In the genomic region with DNA sequence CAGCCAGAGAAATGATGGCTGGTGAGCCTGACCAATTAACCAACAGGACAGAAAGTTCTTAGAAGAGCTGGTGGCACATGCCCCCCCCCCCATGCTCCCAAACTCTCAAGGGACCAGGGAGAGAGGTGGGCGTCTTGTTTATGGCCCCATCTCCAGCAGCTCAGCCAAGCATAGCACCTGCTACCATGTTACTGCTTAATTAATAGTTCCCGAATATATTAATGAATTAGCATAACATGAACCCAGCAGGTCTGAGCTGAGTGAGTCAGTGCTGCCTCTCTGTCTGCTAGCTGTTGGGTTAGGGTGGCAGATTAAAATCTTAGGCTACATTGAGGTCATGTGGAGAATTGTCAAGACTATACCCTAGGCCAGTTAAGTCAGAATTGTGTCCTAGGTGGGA, we compare ENCODE assay signal across 23 mouse cellular contexts.
A peak's percentile ranks its signal among the peaks of the same experiment; 100 is the strongest.
DNase-seq lines count a peak whose midpoint lies in the region; ATAC-seq and TF ChIP-seq lines count a peak whose summit lies in the region.
"Had no signal": no experiment of that assay in that cellular context is flagged by ENCODE, and none has a peak within 500 bp of the region (broad histone marks: within the 10 kb centered on the region; RNA-seq: fewer than 3 reads in every experiment).

No protein-coding gene starts in this region.

- no peak overlapping the region for H3K4me3 ChIP-seq in forebrain, embryonic 12.5 days (replicated peaks)
- no peak overlapping the region for H3K4me3 ChIP-seq in forebrain, postnatal 0 days (ENCODE audit: low read depth, low read length)
- H3K4me3 ChIP-seq in hindbrain, embryonic 12.5 days = no peak overlapping the region
- no peak overlapping the region for H3K4me3 ChIP-seq in hindbrain, embryonic 10.5 days
- H3K4me3 ChIP-seq in midbrain, embryonic 13.5 days (replicated peaks) = no peak overlapping the region
- H3K4me3 ChIP-seq in midbrain, embryonic 16.5 days (ENCODE audit: low read depth, low read length) = no peak overlapping the region
- H3K4me3 ChIP-seq in lung, postnatal 0 days (ENCODE audit: low read depth, low read length) = no peak overlapping the region
- H3K4me3 ChIP-seq: embryonic facial prominence, embryonic 15.5 days; erythroblast, embryonic 14.5 days; gastrocnemius, adult 2 months; heart, embryonic 12.5 days had no signal

- no peaks in the 10 kb centered on the region for H3K36me3 ChIP-seq in forebrain, embryonic 12.5 days (replicated peaks)
- no peaks in the 10 kb centered on the region for H3K36me3 ChIP-seq in forebrain, postnatal 0 days (ENCODE audit: insufficient read depth)
- H3K36me3 ChIP-seq in hindbrain, embryonic 12.5 days = no peaks in the 10 kb centered on the region
- H3K36me3 ChIP-seq in hindbrain, embryonic 10.5 days = no peaks in the 10 kb centered on the region
- H3K36me3 ChIP-seq in midbrain, embryonic 13.5 days = no peaks in the 10 kb centered on the region
- no peaks in the 10 kb centered on the region for H3K36me3 ChIP-seq in midbrain, embryonic 16.5 days (ENCODE audit: control insufficient read depth, insufficient read depth, low read length)
- H3K36me3 ChIP-seq in lung, postnatal 0 days (ENCODE audit: insufficient read depth, low read length) = no peaks in the 10 kb centered on the region
- H3K36me3 ChIP-seq: embryonic facial prominence, embryonic 15.5 days; G1E; heart, embryonic 12.5 days had no signal

- H3K9me3 ChIP-seq in forebrain, embryonic 12.5 days = peaks cover 6% of the 10 kb centered on the region; the same call in 1 of the 2 replicates
- H3K9me3 ChIP-seq in forebrain, postnatal 0 days (ENCODE audit: low read length) = 0 out of 2 replicates have a peak, but pooled peaks cover 3% of the 10 kb centered on the region
- peaks cover 6% of the 10 kb centered on the region; the same call in 1 of the 2 replicates for H3K9me3 ChIP-seq in hindbrain, embryonic 12.5 days (replicated peaks)
- peaks cover 6% of the 10 kb centered on the region; the same call in 1 of the 2 replicates for H3K9me3 ChIP-seq in hindbrain, embryonic 10.5 days
- H3K9me3 ChIP-seq in midbrain, embryonic 13.5 days = 0 out of 2 replicates have a peak, but pooled peaks cover 6% of the 10 kb centered on the region
- H3K9me3 ChIP-seq in midbrain, embryonic 16.5 days (replicated peaks; ENCODE audit: control insufficient read depth, low read length, poor library complexity, severe bottlenecking) = 0 out of 2 replicates have a peak, but pooled peaks cover 2% of the 10 kb centered on the region
- no peaks in the 10 kb centered on the region for H3K9me3 ChIP-seq in lung, postnatal 0 days (ENCODE audit: low read length)
- H3K9me3 ChIP-seq: embryonic facial prominence, embryonic 15.5 days had no signal

- TF ChIP-seq CTCF in forebrain, postnatal 0 days (IDR thresholded peaks at IDR 0.05; ENCODE audit: low read depth) = no peak
- TF ChIP-seq CTCF in brain, embryonic 14.5 days (IDR thresholded peaks at IDR 0.05; ENCODE audit: borderline replicate concordance, extremely low read depth, insufficient read depth, insufficient read length) = no peak
- TF ChIP-seq CTCF in lung, postnatal 0 days (IDR thresholded peaks at IDR 0.05) = no peak

- TF ChIP-seq EP300 in lung, postnatal 0 days (IDR thresholded peaks at IDR 0.05) = no peak

- no peak overlapping the region for H3K4me2 ChIP-seq in forebrain, embryonic 12.5 days
- no peak overlapping the region for H3K4me2 ChIP-seq in forebrain, postnatal 0 days (ENCODE audit: low read depth)
- no peak overlapping the region for H3K4me2 ChIP-seq in hindbrain, embryonic 12.5 days (replicated peaks)
- H3K4me2 ChIP-seq in midbrain, embryonic 13.5 days (replicated peaks) = no peak overlapping the region
- no peak overlapping the region for H3K4me2 ChIP-seq in midbrain, embryonic 16.5 days (ENCODE audit: low read length)
- H3K4me2 ChIP-seq in lung, postnatal 0 days (replicated peaks; ENCODE audit: low read depth, low read length) = no peak overlapping the region
- H3K4me2 ChIP-seq: embryonic facial prominence, embryonic 15.5 days; heart, embryonic 12.5 days; hindbrain, embryonic 14.5 days had no signal

- no peak overlapping the region for H3K27ac ChIP-seq in forebrain, embryonic 12.5 days
- no peak overlapping the region for H3K27ac ChIP-seq in forebrain, postnatal 0 days (ENCODE audit: low read depth, low read length)
- no peak overlapping the region for H3K27ac ChIP-seq in hindbrain, embryonic 12.5 days
- H3K27ac ChIP-seq in hindbrain, embryonic 10.5 days = no peak overlapping the region
- no peak overlapping the region for H3K27ac ChIP-seq in midbrain, embryonic 13.5 days
- no peak overlapping the region for H3K27ac ChIP-seq in midbrain, embryonic 16.5 days (ENCODE audit: low read length)
- H3K27ac ChIP-seq in lung, postnatal 0 days (ENCODE audit: low read length) = no peak overlapping the region
- H3K27ac ChIP-seq: embryonic facial prominence, embryonic 15.5 days; hindbrain, embryonic 14.5 days had no signal

- H3K27me3 ChIP-seq in forebrain, embryonic 12.5 days = no peaks in the 10 kb centered on the region
- no peaks in the 10 kb centered on the region for H3K27me3 ChIP-seq in forebrain, postnatal 0 days (ENCODE audit: insufficient read depth, low read length)
- H3K27me3 ChIP-seq in hindbrain, embryonic 12.5 days = no peaks in the 10 kb centered on the region; the same call in 1 of the 2 replicates
- no peaks in the 10 kb centered on the region for H3K27me3 ChIP-seq in hindbrain, embryonic 10.5 days (ENCODE audit: insufficient read depth, poor library complexity, severe bottlenecking)
- H3K27me3 ChIP-seq in midbrain, embryonic 13.5 days = no peaks in the 10 kb centered on the region
- no peaks in the 10 kb centered on the region for H3K27me3 ChIP-seq in midbrain, embryonic 16.5 days (ENCODE audit: control insufficient read depth, insufficient read depth, low read depth, low read length)
- H3K27me3 ChIP-seq in lung, postnatal 0 days (replicated peaks; ENCODE audit: insufficient read depth, low read length) = no peaks in the 10 kb centered on the region

- no peak overlapping the region for H3K9ac ChIP-seq in forebrain, embryonic 12.5 days
- no peak overlapping the region for H3K9ac ChIP-seq in forebrain, postnatal 0 days
- H3K9ac ChIP-seq in hindbrain, embryonic 12.5 days = no peak overlapping the region
- no peak overlapping the region for H3K9ac ChIP-seq in midbrain, embryonic 13.5 days (replicated peaks)
- H3K9ac ChIP-seq in midbrain, embryonic 16.5 days (ENCODE audit: low read depth, low read length) = no peak overlapping the region
- H3K9ac ChIP-seq in lung, postnatal 0 days (replicated peaks; ENCODE audit: low read depth) = no peak overlapping the region
- H3K9ac ChIP-seq: embryonic facial prominence, embryonic 15.5 days; heart, embryonic 12.5 days; hindbrain, embryonic 14.5 days had no signal

- DNase-seq in forebrain, postnatal 0 days = no peak
- DNase-seq in hindbrain, embryonic 10.5 days (ENCODE audit: low spot score) = no peak
- DNase-seq in brain, embryonic 14.5 days (ENCODE audit: low read depth) = peak; percentile 60
- no peak for DNase-seq in lung, postnatal 0 days (ENCODE audit: low spot score)
- DNase-seq: adrenal gland, adult 8-10 months; adrenal gland, postnatal 36 days; B cell, adult 2 months; cerebellum, adult 11 months; cerebellum, adult 8-10 months; cerebellum, postnatal 14 days; gastrocnemius, adult 2 months; gastrocnemius, postnatal 25 days; heart, postnatal 36 days had no signal

- TF ChIP-seq POLR2A in brain, embryonic 14.5 days (IDR thresholded peaks at IDR 0.05; ENCODE audit: borderline replicate concordance, extremely low read depth, insufficient read depth, insufficient read length, poor library complexity, severe bottlenecking) = no peak

- 75% methylated on average over 2 of the region's 2 CpGs for WGBS in forebrain, embryonic 12.5 days
- WGBS in forebrain, postnatal 0 days = 22% methylated on average over 2 of the region's 2 CpGs
- 54% methylated on average over 2 of the region's 2 CpGs for WGBS in hindbrain, embryonic 12.5 days
- WGBS in hindbrain, embryonic 10.5 days = 82% methylated on average over 2 of the region's 2 CpGs
- 48% methylated on average over 2 of the region's 2 CpGs for WGBS in midbrain, embryonic 13.5 days
- 28% methylated on average over 2 of the region's 2 CpGs for WGBS in midbrain, embryonic 16.5 days
- 82% methylated on average over 2 of the region's 2 CpGs for WGBS in lung, postnatal 0 days

- peaks cover 7% of the 10 kb centered on the region for H3K4me1 ChIP-seq in forebrain, embryonic 12.5 days
- no peaks in the 10 kb centered on the region for H3K4me1 ChIP-seq in forebrain, postnatal 0 days (ENCODE audit: insufficient read depth)
- H3K4me1 ChIP-seq in hindbrain, embryonic 12.5 days = peaks cover 6% of the 10 kb centered on the region
- peaks cover 32% of the 10 kb centered on the region for H3K4me1 ChIP-seq in hindbrain, embryonic 10.5 days (replicated peaks)
- H3K4me1 ChIP-seq in midbrain, embryonic 13.5 days (replicated peaks) = peaks cover 15% of the 10 kb centered on the region
- peaks cover 4% of the 10 kb centered on the region; the same call in 1 of the 2 replicates for H3K4me1 ChIP-seq in midbrain, embryonic 16.5 days (ENCODE audit: control insufficient read depth, insufficient read depth, low read length)
- H3K4me1 ChIP-seq in lung, postnatal 0 days (ENCODE audit: insufficient read depth, low read depth, low read length) = no peaks in the 10 kb centered on the region

- 0 out of 2 replicates have a peak, but pooled peaks have one; percentile 46 for ATAC-seq in forebrain, embryonic 12.5 days (ENCODE audit: low FRiP score)
- ATAC-seq in forebrain, postnatal 0 days = no peak
- ATAC-seq in hindbrain, embryonic 12.5 days (ENCODE audit: low FRiP score) = peak; percentile 75; the same call in 1 of the 2 replicates
- peak; percentile 72; the same call in 1 of the 2 replicates for ATAC-seq in midbrain, embryonic 13.5 days
- ATAC-seq in midbrain, embryonic 16.5 days = no peak
- no peak for ATAC-seq in lung, postnatal 0 days
- ATAC-seq: CD4-positive, CD25-positive, alpha-beta regulatory T cell, adult 4 months had no signal

Comparison
In these comparisons a context has a peak if more than half of its experiments do, and no peak if none do; other contexts are left out.
1. ATAC-seq: peak in forebrain, embryonic 12.5 days (single experiment), hindbrain, embryonic 12.5 days (single experiment) and midbrain, embryonic 13.5 days (single experiment); none in forebrain, postnatal 0 days (single experiment), midbrain, embryonic 16.5 days (single experiment) and lung, postnatal 0 days (single experiment).